Mouse (Mus musculus): Measurements from ENCODE around the gene Jak2.

- TF ChIP-seq TAL1 (IDR thresholded peaks at IDR 0.05; ENCODE audit: low read length) (no peak), GATA1 (IDR thresholded peaks at IDR 0.05; ENCODE audit: low read length) (no peak)
These were observed 22.6 kb upstream of the Jak2 start for GRCm38 (mm10) chr19:29228989-29229388.
